Comparison of ENCODE assay signal across 17 mouse cellular contexts in genomic region chr14:48345956-48346355, GRCm38 (mm10).
"Had no signal": no experiment of that assay in that cellular context is flagged by ENCODE, and none has a peak within 500 bp of the region (broad histone marks: within the 10 kb centered on the region; RNA-seq: fewer than 3 reads in every experiment).

No protein-coding gene starts in this region.

- ATAC-seq: lung, postnatal 0 days; midbrain, embryonic 13.5 days; midbrain, embryonic 15.5 days had no signal

- H3K27ac ChIP-seq: lung, embryonic 15.5 days; macrophage; midbrain, embryonic 13.5 days; midbrain, embryonic 15.5 days; neural tube, embryonic 12.5 days; stomach, embryonic 15.5 days; stomach, postnatal 0 days had no signal

- H3K9me3 ChIP-seq: lung, embryonic 15.5 days; megakaryocyte, embryonic 14.5 days; midbrain, embryonic 13.5 days; midbrain, embryonic 15.5 days; neural tube, embryonic 12.5 days; stomach, embryonic 15.5 days had no signal

- DNase-seq: lung, adult 2 months; lung, postnatal 14 days; lung, postnatal 36 days; right cerebral cortex, postnatal 14 days; thymus, adult 2 months; thymus, postnatal 25 days; thymus, postnatal 4 days had no signal

- H3K9ac ChIP-seq: lung, embryonic 15.5 days; midbrain, embryonic 13.5 days; midbrain, embryonic 15.5 days; neural tube, embryonic 12.5 days; stomach, embryonic 15.5 days had no signal

- H3K27me3 ChIP-seq: lung, embryonic 15.5 days; megakaryocyte, embryonic 14.5 days; midbrain, embryonic 13.5 days; midbrain, embryonic 15.5 days; neural tube, embryonic 12.5 days; stomach, embryonic 15.5 days had no signal

- H3K4me3 ChIP-seq: lung, embryonic 15.5 days; megakaryocyte, embryonic 14.5 days; midbrain, embryonic 13.5 days; midbrain, embryonic 15.5 days; neural tube, embryonic 12.5 days; stomach, embryonic 15.5 days had no signal

- H3K4me1 ChIP-seq: lung, embryonic 15.5 days; megakaryocyte, embryonic 14.5 days; stomach, embryonic 15.5 days had no signal

- H3K4me2 ChIP-seq: lung, embryonic 15.5 days; midbrain, embryonic 11.5 days; midbrain, embryonic 13.5 days; midbrain, embryonic 15.5 days; neural tube, embryonic 12.5 days; stomach, embryonic 15.5 days had no signal

- H3K36me3 ChIP-seq: lung, embryonic 15.5 days; midbrain, embryonic 13.5 days; midbrain, embryonic 15.5 days; neural tube, embryonic 12.5 days; stomach, embryonic 15.5 days had no signal
